Mouse (Mus musculus): ENCODE measurements at regions not wholly inside any gene's neighbourhood (a gene's known extent, or its start where the extent isn't known, plus 50 kb on each side); places are given as distances from the start of the nearest gene placed in this dataset.

GRCm38 (mm10) chrX:33416321-33416720 lies 103.1 kb downstream of the Btbd35f12 start:
- peak in 1 of 2 experiments; percentile 0 for DNase-seq
